Mouse (Mus musculus): Measurements from ENCODE around the gene Akr1c6. TPM values are rescaled to one million over a fixed set of nuclear protein-coding genes. Genes with fewer than 3 reads are reported as not detected.
"Not testable (repeated sequence)": the region's sequence is repeated elsewhere in the genome, so short reads cannot be mapped to it uniquely, and the experiment has no call there.

The Akr1c6 gene
- polyA plus RNA-seq (2011; ENCODE audit: insufficient read depth, insufficient read length, low replicate concordance, missing spikeins), result 5.1 TPM in 1 of 2 replicates, not detected in the other

DNA sequence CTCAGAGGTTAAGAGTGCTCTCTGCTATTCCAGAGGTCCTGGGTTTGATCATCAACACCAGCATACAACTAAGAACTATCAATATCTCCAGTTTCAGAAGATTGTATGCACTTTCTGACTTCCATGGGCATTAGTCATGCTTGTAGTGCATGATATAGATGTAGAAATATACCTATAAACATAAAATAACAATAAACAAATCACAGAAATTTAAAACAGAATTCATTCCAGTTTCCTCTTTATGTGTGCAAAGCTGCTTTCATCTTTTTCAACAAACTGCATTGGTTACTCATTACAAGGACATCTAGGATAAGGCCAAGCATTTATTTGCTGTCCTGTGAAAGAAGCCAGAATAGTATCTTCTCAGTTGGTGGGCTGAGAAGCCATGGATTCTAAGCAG is at the start of gene Akr1c6:
Gene Akr1c6, plus strand, starts transcription at position 301 of the 400 bp plus-strand sequence.
- TF ChIP-seq CTCF (IDR thresholded peaks at IDR 0.05; ENCODE audit: control insufficient read depth, insufficient read depth, low read length) (no peak), POLR2A (IDR thresholded peaks at IDR 0.05; ENCODE audit: borderline replicate concordance, control insufficient read depth, low read depth, low read length) (no peak)
- no peak within 1 kb of the TSS for H3K27ac ChIP-seq (ENCODE audit: control insufficient read depth, insufficient read depth, low read depth, low read length, poor library complexity)
- no peaks in the 10 kb centered on the region for H3K4me1 ChIP-seq (ENCODE audit: control insufficient read depth, insufficient read depth, low read length)
- no peak within 1 kb of the TSS for H3K4me3 ChIP-seq (replicated peaks; ENCODE audit: control insufficient read depth, low read depth, low read length)

DNA sequence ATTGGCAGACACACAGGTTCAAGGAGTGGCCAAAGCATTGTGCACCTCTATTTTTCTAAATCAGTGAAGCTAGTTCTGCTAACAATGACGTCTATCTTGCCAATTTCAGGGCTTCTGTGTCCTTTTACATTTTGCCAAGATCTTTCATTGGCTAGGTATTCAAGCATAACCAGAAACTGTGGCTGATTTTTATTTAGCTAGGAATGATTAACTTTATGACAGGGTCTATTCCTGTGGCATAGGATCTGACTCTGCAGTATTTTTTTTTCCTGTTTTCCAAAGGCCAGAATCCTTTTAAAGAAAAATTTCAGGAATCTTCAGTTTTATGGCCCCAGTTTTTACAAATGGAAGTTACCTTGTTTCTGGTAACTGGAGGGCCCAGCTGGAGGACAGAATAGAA is 49.2 kb upstream of the Akr1c6 start:
- TF ChIP-seq CTCF (IDR thresholded peaks at IDR 0.05; ENCODE audit: control insufficient read depth, insufficient read depth, low read length) (no peak), POLR2A (IDR thresholded peaks at IDR 0.05; ENCODE audit: borderline replicate concordance, control insufficient read depth, low read depth, low read length) (no peak)
- Histone ChIP-seq H3K4me3 (replicated peaks; ENCODE audit: control insufficient read depth, low read depth, low read length) (no peak overlapping the region), H3K4me1 (ENCODE audit: control insufficient read depth, insufficient read depth, low read length) (no peaks in the 10 kb centered on the region), H3K27ac (ENCODE audit: control insufficient read depth, insufficient read depth, low read depth, low read length, poor library complexity) (no peak overlapping the region)
- WGBS, result 71% methylated on average over 1 of the region's 1 CpGs

DNA sequence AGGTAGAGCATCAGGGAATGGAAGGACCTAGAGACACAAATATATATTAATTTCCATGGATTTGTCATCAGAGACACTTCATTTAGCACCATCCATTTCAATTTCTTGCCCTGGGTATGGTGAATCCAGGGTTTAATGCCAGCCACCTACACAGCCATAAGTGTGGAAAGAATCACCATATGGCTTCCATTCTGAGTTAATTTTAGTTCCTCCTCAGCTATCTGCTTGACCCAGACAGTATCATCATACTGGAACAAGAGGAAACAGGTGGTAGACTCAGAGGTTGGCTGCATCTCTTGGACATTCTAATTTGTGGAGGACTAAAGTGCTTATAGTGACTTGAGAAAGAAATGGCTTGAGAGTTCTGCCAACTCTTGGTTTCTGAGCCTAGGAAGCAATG is 48.6 kb upstream of the Akr1c6 start:
- Histone ChIP-seq H3K4me1 (ENCODE audit: control insufficient read depth, insufficient read depth, low read length) (no peaks in the 10 kb centered on the region), H3K27ac (ENCODE audit: control insufficient read depth, insufficient read depth, low read depth, low read length, poor library complexity) (no peak overlapping the region), H3K4me3 (replicated peaks; ENCODE audit: control insufficient read depth, low read depth, low read length) (no peak overlapping the region)
- TF ChIP-seq POLR2A (IDR thresholded peaks at IDR 0.05; ENCODE audit: borderline replicate concordance, control insufficient read depth, low read depth, low read length) (no peak), CTCF (IDR thresholded peaks at IDR 0.05; ENCODE audit: control insufficient read depth, insufficient read depth, low read length) (no peak)

DNA sequence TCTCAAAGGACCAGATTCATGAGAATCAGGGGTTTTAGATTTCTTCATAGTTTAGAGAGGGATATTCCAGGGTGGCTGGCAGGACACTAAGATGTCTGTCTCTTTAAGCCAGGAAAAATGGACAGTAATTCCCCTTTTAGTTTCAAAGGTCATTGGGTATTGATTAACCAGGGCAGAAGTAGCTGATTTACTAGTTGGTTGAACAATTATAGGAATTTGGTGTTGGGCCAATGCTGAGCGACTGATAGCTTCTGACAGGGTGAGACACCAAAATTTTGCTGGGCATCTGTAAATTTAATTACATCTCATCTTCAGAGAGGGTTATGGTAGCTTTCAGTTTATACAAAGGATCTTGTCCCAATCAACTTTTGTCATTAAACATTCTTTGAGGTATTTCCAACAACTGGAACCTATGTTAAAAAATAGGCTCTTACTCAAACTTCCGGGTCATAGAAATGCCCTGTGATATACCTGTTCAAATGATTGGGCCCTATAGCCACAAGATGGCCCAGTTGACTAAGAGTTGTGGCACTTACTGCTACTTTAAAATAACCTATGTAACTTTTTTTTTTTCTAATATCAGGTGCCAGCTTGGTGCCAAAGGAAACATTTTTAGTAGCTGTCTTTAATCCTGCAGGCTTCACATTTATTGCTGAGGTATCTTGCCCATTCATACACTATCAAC is 45.2 kb upstream of the Akr1c6 start:
- H3K4me3 ChIP-seq (replicated peaks; ENCODE audit: control insufficient read depth, low read depth, low read length), result no peak overlapping the region
- no peak overlapping the region for H3K27ac ChIP-seq (ENCODE audit: control insufficient read depth, insufficient read depth, low read depth, low read length, poor library complexity)
- H3K4me1 ChIP-seq (ENCODE audit: control insufficient read depth, insufficient read depth, low read length), result no peaks in the 10 kb centered on the region
- TF ChIP-seq CTCF (IDR thresholded peaks at IDR 0.05; ENCODE audit: control insufficient read depth, insufficient read depth, low read length), result no peak
- TF ChIP-seq POLR2A (IDR thresholded peaks at IDR 0.05; ENCODE audit: borderline replicate concordance, control insufficient read depth, low read depth, low read length), result no peak
- WGBS, result 78% methylated on average over 2 of the region's 2 CpGs

DNA sequence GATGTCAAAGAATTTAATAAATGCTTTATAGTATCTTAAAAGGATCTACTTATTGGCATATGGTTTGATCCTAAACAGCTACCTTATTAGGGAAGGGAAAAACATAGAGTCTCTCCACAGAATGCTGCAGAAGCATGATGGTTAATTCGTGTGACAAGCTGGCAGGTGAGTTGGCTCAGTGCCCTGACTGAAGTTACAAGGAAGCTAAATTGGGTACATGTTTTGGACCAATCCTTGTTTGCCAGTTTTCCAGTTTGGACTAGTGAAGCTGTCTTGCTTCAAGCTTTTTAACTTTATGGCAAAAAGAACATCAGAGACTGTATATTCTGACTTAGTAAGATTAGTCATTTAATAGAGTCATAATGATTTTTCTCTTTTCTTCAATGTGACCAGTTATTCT is 33.7 kb upstream of the Akr1c6 start:
- not testable (repeated sequence) for H3K4me3 ChIP-seq (replicated peaks; ENCODE audit: control insufficient read depth, low read depth, low read length); H3K4me1 ChIP-seq (ENCODE audit: control insufficient read depth, insufficient read depth, low read length); H3K27ac ChIP-seq (ENCODE audit: control insufficient read depth, insufficient read depth, low read depth, low read length, poor library complexity)
- WGBS, result 50% methylated on average over 1 of the region's 1 CpGs

DNA sequence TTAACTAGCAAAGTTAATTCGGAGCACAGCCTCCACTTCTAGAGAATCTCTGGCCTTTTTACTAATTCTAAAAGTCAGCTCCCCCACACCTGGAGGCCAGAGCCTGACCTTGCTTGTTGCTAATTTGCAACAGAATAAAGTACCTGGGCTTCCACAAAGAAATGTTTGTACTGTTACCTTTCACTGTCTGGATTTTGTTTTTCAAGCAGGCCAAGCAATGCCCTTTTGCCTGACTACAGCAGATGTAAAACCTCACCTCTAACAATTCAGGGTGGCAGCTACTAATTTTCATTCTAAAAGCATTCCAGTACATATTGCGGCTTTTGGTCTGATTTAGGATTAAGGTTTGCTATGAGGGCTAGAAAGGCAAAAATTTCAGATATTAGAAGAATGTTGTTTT is 33.3 kb upstream of the Akr1c6 start:
- no peak for TF ChIP-seq CTCF (IDR thresholded peaks at IDR 0.05; ENCODE audit: control insufficient read depth, insufficient read depth, low read length)
- TF ChIP-seq POLR2A (IDR thresholded peaks at IDR 0.05; ENCODE audit: borderline replicate concordance, control insufficient read depth, low read depth, low read length), result no peak
- no peaks in the 10 kb centered on the region for H3K4me1 ChIP-seq (ENCODE audit: control insufficient read depth, insufficient read depth, low read length)
- 82% methylated on average over 2 of the region's 2 CpGs for WGBS
- no peak overlapping the region for H3K27ac ChIP-seq (ENCODE audit: control insufficient read depth, insufficient read depth, low read depth, low read length, poor library complexity)
- H3K4me3 ChIP-seq (replicated peaks; ENCODE audit: control insufficient read depth, low read depth, low read length), result no peak overlapping the region

DNA sequence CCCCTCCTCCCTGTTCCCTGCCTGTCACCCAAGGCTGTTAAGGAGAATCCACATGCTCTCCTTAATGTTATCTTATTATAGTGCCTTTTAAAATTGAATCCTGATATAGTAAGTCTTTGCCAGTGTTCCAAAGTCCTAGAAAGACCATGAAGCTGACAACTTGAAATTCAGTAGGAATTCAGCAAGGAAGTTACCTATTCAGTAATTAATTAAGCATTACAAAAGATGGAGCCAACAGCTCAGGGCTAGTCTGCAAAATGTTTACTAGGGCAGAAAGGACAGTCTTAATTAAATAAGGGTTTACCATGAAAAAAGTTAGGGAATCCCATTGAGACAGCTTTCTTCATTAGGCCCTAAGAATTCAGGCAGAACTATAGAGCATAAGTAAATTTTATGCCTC is 31.9 kb upstream of the Akr1c6 start:
- no peaks in the 10 kb centered on the region for H3K4me1 ChIP-seq (ENCODE audit: control insufficient read depth, insufficient read depth, low read length)
- H3K4me3 ChIP-seq (replicated peaks; ENCODE audit: control insufficient read depth, low read depth, low read length), result no peak overlapping the region
- no peak for TF ChIP-seq POLR2A (IDR thresholded peaks at IDR 0.05; ENCODE audit: borderline replicate concordance, control insufficient read depth, low read depth, low read length)
- TF ChIP-seq CTCF (IDR thresholded peaks at IDR 0.05; ENCODE audit: control insufficient read depth, insufficient read depth, low read length), result no peak
- H3K27ac ChIP-seq (ENCODE audit: control insufficient read depth, insufficient read depth, low read depth, low read length, poor library complexity), result no peak overlapping the region

DNA sequence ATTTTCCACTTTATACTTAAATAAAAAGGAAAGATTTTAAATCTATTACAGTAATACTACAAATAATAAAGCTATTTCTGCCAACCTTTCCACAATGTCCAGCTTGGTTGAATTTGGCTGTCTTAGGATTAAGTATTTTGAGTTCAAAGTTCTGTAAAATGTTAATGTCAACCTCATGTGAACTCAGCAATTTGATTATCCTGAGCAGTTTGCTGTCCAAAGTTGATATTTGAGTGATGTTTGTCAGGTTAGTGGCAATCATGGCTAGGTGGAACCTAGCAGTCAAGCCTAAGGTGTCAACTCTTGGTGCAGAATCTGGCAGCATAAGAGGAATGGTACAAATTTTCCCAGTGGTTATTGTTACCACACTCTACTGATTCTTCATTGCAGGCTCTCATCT is 29.4 kb upstream of the Akr1c6 start:
- TF ChIP-seq CTCF (IDR thresholded peaks at IDR 0.05; ENCODE audit: control insufficient read depth, insufficient read depth, low read length) (no peak), POLR2A (IDR thresholded peaks at IDR 0.05; ENCODE audit: borderline replicate concordance, control insufficient read depth, low read depth, low read length) (no peak)
- no peak overlapping the region for H3K4me3 ChIP-seq (replicated peaks; ENCODE audit: control insufficient read depth, low read depth, low read length)
- no peak overlapping the region for H3K27ac ChIP-seq (ENCODE audit: control insufficient read depth, insufficient read depth, low read depth, low read length, poor library complexity)
- no peaks in the 10 kb centered on the region for H3K4me1 ChIP-seq (ENCODE audit: control insufficient read depth, insufficient read depth, low read length)

DNA sequence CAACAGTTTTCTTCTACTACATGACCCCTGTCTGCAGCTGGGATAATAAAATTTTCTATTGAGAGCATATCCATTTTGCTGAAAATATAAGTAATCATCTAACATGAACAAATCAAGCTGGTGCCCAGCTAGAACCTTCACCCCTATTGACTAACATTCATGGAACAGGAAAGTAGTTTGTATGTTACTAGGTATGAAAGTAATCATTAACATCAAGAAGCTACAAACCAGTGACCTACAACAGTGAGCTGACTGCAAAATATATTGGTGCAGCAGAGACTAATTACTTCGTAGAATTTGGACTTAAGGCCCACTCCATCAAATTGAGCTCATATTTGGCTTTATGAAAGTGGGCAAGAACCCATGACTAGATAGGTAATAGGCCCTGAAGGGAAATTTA is 27.3 kb upstream of the Akr1c6 start:
- H3K27ac ChIP-seq (ENCODE audit: control insufficient read depth, insufficient read depth, low read depth, low read length, poor library complexity), result no peak overlapping the region
- no peaks in the 10 kb centered on the region for H3K4me1 ChIP-seq (ENCODE audit: control insufficient read depth, insufficient read depth, low read length)
- WGBS, result 58% methylated on average over 1 of the region's 1 CpGs
- no peak overlapping the region for H3K4me3 ChIP-seq (replicated peaks; ENCODE audit: control insufficient read depth, low read depth, low read length)
- no peak for TF ChIP-seq POLR2A (IDR thresholded peaks at IDR 0.05; ENCODE audit: borderline replicate concordance, control insufficient read depth, low read depth, low read length)
- TF ChIP-seq CTCF (IDR thresholded peaks at IDR 0.05; ENCODE audit: control insufficient read depth, insufficient read depth, low read length), result no peak
